Mouse (Mus musculus): Measurements from ENCODE around the gene Gm21897.
"Not testable (repeated sequence)": the region's sequence is repeated elsewhere in the genome, so short reads cannot be mapped to it uniquely, and the experiment has no call there.

Gene Gm21897

DNA sequence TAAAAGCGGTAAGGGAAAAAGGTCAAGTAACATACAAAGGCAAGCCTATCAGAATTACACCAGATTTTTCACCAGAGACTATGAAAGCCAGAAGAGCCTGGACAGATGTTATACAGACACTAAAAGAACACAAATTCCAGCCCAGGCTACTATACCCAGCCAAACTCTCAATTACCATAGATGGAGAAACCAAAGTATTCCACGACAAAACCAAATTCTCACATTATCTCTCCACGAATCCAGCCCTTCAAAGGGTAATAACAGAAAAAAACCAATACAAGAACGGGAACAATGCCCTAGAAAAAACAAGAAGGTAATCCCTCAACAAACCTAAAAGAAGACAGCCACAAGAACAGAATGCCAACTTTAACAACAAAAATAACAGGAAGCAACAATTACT is at the start of gene Gm21897:
Gene Gm21897 (plus strand): TSS at position 301 of the 400 bp plus-strand sequence.
- DNase-seq (ENCODE audit: low spot score in 2 of 2), result not testable (repeated sequence)

DNA sequence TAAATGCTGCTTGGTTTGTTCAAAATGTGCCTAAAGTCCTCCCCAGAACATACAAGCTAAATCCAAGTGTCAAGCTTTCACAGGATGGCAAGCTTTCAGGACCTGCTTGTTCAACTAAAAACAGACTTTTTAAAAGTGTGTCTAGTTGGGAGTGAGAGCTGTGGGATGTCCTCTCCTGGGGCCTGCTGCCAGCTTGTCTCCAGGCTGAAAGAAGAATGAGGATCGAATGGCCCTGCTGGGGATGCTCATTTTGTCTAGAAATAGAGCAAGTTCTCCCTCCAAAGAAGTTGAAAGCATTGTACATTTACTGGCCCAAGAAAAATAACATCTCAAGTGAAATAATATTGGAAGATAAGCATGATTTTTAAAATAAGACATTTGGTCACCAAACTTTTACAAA is 45.0 kb upstream of the Gm21897 start:
- no peak for DNase-seq (ENCODE audit: low spot score in 2 of 2)

DNA sequence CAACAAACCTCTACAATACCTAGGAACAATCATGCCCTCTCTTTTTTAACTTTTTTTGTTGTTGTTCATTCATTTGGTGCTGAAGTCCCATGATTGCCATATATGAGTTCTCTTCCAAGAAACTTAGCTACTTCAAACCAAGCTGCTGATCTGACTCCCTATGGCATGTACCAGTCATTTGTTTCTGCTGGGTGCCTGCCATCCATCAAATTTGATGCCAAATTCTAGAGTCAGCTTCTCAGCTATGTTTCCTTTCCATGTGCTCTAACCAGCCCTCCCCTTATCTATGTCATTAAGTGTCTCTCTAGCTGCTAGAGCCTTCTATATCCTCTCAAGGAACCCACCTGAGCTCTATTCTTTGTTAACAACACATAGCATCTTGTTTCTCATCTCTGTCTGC is 39.8 kb upstream of the Gm21897 start:
- no peak for DNase-seq (ENCODE audit: low spot score in 2 of 2)

DNA sequence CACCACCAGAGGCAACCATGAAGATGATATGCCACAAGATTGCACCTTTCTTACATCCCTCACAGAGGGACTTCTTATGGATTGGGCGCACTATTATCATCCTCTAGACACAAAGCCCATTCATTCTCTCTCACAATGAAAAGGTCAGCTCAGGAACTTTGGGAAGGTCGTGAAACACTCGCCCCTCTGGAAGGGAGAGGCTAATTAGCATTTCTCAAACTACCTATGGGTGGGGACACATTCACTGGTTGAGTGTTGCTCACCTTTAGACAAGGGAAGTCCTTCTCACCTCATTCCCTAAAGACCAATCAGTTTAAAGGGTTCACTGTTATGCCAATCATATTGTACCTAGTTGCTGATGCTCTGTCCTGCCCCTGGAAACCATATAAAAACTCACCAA is 24.2 kb upstream of the Gm21897 start:
- DNase-seq (ENCODE audit: low spot score in 2 of 2), result no peak

DNA sequence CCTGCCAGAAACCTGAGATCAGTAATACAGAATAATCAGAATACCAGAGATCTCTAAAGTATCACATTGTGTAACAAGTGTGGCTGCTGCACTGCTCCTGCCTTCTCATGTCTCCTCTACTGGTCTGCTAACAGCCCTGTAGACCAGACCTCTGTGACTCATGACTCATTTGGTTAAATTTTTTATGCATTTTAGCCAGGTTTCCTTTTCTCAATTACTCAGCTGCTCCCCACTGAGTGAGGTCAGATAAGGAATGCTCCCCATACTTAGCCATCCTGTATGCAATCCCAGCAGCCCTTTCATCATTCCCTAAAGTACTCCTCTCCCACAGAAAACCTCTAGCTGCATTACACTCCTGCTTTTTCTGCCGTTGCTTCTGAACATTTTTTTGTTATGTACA is 23.0 kb upstream of the Gm21897 start:
- no peak for DNase-seq (ENCODE audit: low spot score in 2 of 2)

DNA sequence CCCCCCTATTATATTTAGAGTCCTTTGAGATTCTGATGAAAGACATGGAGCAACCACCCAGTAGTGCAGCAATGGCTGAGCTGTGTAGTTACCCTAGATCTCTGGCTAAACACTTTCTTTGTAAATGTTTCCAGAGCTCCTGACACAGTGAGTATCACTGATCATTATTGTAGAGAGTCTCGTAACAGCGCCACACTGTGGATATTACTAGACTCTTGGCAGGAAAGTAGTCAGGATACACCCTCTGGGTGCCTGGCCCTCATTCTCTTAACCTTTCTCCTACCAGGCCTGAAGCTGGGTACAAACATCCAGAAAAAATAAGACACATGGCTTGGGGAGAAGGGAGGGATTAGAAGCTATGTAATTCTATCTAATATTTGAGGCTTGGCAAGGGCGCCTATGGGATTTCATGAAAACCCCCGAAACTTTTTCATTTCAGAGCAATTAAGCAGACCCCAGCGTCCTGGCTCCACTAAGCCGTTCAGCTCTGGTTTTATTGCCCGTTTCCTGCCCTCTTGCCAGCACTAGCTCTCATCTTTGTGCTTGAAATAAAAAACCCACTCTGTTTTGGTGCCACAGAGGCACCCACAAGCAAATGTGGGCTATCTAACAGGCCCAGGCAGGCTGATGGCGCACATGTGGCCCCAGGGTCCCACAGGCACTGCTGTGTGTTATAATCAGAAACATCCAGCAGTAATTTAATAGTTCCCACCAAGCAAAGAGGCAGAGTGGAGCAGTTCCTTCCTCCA is 22.2 kb upstream of the Gm21897 start:
- DNase-seq (ENCODE audit: low spot score in 2 of 2), result peak in 1 of 2 experiments; percentile 4

DNA sequence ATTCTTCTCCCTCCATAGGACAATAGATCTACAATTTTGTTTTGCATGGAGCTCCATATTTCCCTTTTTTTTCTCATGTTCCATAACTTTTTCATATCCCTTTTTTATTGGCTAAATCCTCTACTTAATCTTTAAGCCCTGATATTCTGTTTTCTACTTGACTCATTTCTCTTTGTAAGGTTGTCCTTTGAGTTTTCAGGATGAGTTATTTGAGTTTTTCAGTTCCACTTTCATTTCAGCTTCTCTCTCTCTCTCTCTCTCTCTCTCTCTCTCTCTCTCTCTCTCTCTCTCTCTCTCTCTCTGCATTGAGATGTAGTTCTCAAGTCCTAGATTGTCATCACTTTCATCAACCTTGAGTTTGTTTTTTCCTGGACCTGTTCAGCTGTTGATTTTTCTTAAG is 17.3 kb downstream of the Gm21897 start:
- DNase-seq (ENCODE audit: low spot score in 2 of 2), result no peak

DNA sequence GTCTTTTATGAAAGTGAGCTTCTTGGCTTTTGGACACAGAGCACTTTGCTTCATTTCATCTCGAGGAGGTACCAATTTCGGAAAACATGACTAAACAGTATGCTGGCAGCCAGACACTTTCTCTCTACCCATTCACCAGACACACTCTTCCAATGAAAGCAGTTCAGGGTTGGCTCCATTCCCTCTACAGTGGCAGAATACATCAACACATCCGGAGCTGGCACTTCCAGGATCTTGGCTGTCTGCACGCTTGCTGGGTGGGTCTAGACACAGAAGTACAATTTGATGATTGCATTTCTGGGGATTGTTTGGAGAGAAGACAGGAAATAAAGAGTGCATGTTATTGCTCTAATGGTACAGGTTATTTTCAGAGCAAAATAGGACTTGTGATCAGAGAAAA is 21.8 kb downstream of the Gm21897 start:
- DNase-seq (ENCODE audit: low spot score in 2 of 2), result no peak

DNA sequence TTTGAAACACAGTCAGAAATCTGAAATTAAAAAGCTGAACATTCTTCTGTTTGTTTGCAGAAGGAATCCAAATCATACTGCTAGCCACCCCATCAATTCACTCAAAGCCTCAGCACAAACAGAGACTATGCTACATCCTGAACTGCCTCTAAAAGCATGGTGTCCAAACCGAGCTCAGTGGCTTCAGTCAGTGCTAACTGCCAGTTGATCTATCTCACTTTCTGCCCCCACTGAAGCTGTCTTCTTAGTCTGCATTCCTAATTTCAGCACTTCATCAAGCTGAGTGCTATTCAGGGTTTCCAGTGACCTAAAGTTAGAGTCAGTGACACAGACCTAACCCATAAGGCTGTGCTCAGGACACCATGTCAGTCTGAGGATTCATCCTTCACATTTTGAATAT is 28.8 kb downstream of the Gm21897 start:
- DNase-seq (ENCODE audit: low spot score in 2 of 2), result no peak

DNA sequence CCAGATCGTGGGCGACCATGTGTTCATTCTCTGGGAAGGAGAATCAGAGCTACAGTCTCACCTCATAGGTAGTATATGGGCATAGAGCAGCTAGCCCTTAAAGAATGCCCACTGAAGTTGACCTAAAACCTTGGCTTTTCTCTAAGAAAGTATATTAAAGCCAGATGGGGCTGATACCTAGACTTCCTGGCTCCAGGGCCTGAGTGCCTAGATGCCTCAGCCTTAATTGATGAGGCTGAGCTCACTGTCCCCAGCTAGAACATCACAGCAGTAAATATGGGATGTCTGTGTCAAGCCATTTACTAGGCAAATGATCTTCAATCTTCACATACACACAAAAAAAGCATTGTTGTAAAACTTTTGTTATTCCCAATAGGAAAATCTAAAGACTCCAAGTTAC is 32.1 kb downstream of the Gm21897 start:
- DNase-seq (ENCODE audit: low spot score in 2 of 2), result no peak

DNA sequence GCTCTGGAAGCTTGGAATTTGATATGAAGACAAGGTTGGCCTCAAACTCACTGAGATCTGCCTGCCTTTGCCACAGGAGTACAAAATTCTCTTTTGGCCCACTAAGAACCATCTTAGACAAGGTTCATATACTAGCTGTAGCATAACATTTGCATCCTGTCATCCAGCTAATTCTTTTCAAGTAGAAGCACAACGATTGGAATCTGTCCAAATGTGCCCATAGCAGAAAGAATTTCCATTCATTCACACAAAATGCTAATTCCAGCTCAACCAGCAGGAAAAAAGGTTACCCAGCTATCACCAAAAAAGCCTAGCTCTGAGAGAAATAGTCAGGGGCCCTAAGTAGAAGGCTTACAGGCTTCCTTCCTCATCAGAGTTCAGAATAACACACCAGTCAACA is 34.0 kb downstream of the Gm21897 start:
- DNase-seq (ENCODE audit: low spot score in 2 of 2), result no peak

DNA sequence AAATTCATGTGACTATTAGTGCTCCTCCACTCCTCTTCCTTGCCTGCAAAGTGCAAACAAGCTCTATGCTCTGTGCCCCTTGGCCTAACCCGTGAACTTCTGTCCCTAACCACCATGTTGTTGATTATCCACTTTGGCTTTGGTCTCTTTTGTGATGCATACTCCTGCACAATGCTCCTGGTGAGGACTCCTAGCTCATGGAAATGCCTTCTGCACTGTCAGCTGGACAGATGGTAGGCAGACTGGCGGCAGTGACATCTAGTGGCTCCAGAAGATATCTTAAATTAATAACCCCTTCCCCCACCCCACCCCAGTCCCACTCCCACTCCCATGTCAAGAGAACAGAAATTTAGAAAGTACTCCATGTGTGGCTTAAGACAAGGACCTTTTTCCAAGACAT is 35.1 kb downstream of the Gm21897 start:
- DNase-seq (ENCODE audit: low spot score in 2 of 2), result no peak

DNA sequence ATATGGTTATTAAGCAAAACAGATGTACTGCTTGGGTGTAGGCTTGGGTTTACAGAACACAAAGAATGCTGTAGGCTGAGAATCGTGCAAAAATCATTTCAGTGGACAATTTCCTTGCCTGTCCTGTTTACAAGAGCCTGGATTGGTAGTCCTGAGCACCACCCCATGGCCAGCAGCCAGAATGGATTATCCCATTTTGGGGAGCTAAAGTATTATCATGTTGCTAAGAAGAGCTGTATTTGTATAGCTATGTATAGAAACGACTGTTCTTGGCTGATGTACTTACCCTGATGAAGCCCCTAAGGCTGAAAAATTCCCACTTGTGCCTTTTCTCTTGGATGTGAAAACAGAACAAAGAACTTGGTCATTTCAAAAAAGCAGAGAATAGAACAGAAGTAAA is 37.6 kb downstream of the Gm21897 start:
- no peak for DNase-seq (ENCODE audit: low spot score in 2 of 2)

DNA sequence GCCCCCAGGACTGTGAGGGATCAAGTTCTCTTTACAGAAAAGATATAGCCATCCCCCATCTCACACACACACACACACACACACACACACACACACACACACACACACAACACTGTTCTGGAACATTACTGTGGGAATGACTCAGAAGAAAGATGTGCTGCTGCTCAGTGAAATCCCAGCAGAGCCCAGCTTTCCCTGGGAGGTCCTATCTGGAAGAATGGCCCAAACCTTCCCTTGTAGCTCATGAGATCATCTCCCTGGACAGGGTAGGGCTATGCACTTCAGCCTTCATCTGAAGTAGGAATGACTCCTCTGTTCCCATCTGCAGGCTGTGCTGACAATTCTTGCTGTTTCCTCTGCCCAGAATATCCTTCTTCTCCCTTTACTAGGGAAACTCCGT is 38.1 kb downstream of the Gm21897 start:
- DNase-seq (ENCODE audit: low spot score in 2 of 2), result no peak

DNA sequence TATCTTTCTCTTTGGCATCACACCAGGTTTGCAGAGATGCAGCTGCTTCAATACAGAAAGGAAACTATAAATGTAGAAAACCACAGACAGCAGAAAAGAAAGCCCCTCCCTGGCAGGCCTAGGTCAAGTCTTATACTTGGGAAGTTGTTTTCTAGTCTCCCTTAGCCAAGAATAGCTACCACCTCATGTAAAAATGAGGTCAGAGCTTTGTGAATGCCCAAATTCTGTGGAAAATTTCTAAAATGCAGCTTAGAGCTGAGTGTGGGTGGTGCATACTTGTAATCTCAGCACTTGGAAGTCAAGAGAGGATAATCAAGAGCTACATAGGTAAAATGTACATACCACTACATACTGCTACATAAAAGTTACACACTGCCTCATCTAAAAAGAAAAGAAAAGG is 40.5 kb downstream of the Gm21897 start:
- DNase-seq (ENCODE audit: low spot score in 2 of 2), result no peak

DNA sequence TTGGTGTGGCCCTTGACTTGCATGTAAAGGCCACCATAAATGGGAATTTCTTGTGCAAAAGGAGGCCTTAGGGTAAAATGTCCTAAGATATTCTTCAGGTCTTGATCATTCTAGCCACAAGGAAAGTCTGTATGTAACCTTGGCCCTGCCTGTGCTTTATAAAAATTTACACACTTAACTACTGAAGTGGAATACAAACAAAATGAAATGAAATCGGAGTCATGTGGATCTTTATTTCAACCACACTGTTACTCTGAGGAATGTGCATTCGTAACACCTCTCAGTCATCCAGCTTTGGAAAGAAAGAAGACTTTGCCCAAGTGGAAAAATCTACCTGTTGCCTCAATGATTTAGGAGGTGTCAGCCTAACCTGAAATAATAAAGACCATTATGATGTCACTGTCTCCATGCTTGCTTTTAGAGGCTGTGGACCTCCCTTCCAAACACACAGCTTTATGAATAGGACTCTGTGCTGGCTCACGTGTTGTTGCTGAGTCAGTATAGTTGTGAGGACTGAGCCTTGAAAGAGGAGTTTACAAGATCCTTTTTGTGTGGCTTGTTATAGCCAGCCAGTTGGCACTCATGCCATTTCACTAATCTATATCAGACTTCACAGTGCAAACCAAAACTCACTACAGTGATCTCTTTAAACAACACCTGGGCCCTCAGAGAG is 42.0 kb downstream of the Gm21897 start:
- DNase-seq (ENCODE audit: low spot score in 2 of 2), result no peak

DNA sequence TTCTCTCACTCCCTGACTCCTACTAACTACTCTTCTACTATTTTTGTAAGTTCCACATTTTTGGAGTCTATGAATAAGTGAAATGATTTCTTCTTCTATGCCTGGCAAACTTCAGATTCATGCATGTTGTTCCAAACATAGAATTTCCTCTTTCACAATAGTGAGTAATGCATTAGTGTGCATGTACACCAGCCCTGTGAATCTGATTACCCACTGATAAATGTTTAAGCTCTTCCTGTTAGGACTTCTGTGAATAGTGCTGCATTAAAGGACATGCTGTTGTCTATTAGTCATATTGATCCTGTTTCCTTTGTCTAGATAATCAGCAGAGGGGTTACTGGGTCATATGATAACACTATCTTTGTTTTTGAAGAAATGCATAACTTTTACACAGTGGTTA is 43.6 kb downstream of the Gm21897 start:
- DNase-seq (ENCODE audit: low spot score in 2 of 2), result no peak
